Mouse (Mus musculus) limb, embryonic 12.5 days (tissue): ENCODE measurements around the gene Ugt1a1. TPM values are rescaled to one million over a fixed set of nuclear protein-coding genes. Genes with fewer than 3 reads are reported as not detected.

Experiments
- ATAC-seq: fragments of 200-750 bp; cut with Nextera tagmentation; 2 replicates; pipeline ENCODE4 v1.8.0; 2017; ENCODE audit warnings: low read depth, moderate TSS enrichment; ENCODE audit not compliant: insufficient number of reproducible peaks, insufficient read depth, low FRiP score, low TSS enrichment
- H3K27ac ChIP-seq: fragments of 300-500 bp; sonication (generic); 2 replicates; pipeline ENCODE4 v1.5.1; 2016; ENCODE audit warnings: mild to moderate bottlenecking, moderate library complexity
- H3K27me3 ChIP-seq: fragments of 300-500 bp; sonication (generic); 2 replicates; pipeline ENCODE4 v1.6.1; 2016; ENCODE audit warnings: mild to moderate bottlenecking, moderate library complexity
- H3K36me3 ChIP-seq: fragments of 300-500 bp; sonication (generic); 2 replicates; pipeline ENCODE4 v1.6.1; 2016; ENCODE audit warnings: mild to moderate bottlenecking, moderate library complexity
- H3K4me1 ChIP-seq: fragments of 300-500 bp; sonication (generic); replicated peaks from 2 replicates; pipeline ENCODE4 v1.6.1; 2016
- H3K4me2 ChIP-seq: fragments of 300-500 bp; sonication (generic); 2 replicates; pipeline ENCODE4 v1.6.1; 2016; ENCODE audit warnings: mild to moderate bottlenecking, moderate library complexity
- H3K4me3 ChIP-seq: fragments of 300-500 bp; sonication (generic); replicated peaks from 2 replicates; pipeline ENCODE4 v1.5.1; 2016; ENCODE audit warnings: mild to moderate bottlenecking
- H3K9ac ChIP-seq: fragments of 300-500 bp; sonication (generic); replicated peaks from 2 replicates; pipeline ENCODE4 v1.6.1; 2016; ENCODE audit warnings: mild to moderate bottlenecking, moderate library complexity
- H3K9me3 ChIP-seq: fragments of 300-500 bp; sonication (generic); 2 replicates; pipeline ENCODE4 v1.6.1; 2016; ENCODE audit warnings: mild to moderate bottlenecking, moderate library complexity
- WGBS: fragments of 180-500 bp; shearing (Covaris S2); methylation state at CpG from one replicate; pipeline ENCODE4 v1.1.7; 2016; 5-methylcytosine and 5-hydroxymethylcytosine counted together
- polyA plus RNA-seq: library from polyadenylated mRNA; unstranded; fragments of >200 nt; fragmentation: Nextera tagmentation; extraction: Ambion mirVana; gene quantifications from 2 replicates; pipeline ENCODE4 v1.2.1, GENCODE M21; 2016

Gene Ugt1a1
- polyA plus RNA-seq, 1 experiment from 2014 or later, result not detected

GRCm38 (mm10) chr1:88229566-88229965 is 17.8 kb downstream of the Ugt1a1 start:
- Histone ChIP-seq H3K27me3 (no peaks in the 10 kb centered on the region), H3K4me3 (no peak overlapping the region), H3K9me3 (peaks cover 94% of the 10 kb centered on the region), H3K4me1 (no peaks in the 10 kb centered on the region), H3K4me2 (no peak overlapping the region), H3K9ac (no peak overlapping the region), H3K27ac (no peak overlapping the region), H3K36me3 (no peaks in the 10 kb centered on the region)
- WGBS, result 83% methylated on average over 3 of the region's 3 CpGs
- ATAC-seq, result no peak

GRCm38 (mm10) chr1:88229986-88230385 is 18.2 kb downstream of the Ugt1a1 start:
- Histone ChIP-seq H3K36me3 (no peaks in the 10 kb centered on the region), H3K9ac (no peak overlapping the region), H3K9me3 (peaks cover 98% of the 10 kb centered on the region), H3K4me3 (no peak overlapping the region), H3K4me2 (no peak overlapping the region), H3K27ac (no peak overlapping the region), H3K4me1 (no peaks in the 10 kb centered on the region), H3K27me3 (no peaks in the 10 kb centered on the region)
- no peak for ATAC-seq
- WGBS, result 85% methylated on average over 5 of the region's 5 CpGs

- Histone ChIP-seq H3K27me3 (no peaks in the 10 kb centered on the region), H3K4me2 (no peak overlapping the region), H3K9me3 (peaks cover 100% of the 10 kb centered on the region), H3K27ac (no peak overlapping the region), H3K4me1 (no peaks in the 10 kb centered on the region), H3K4me3 (no peak overlapping the region), H3K9ac (no peak overlapping the region), H3K36me3 (no peaks in the 10 kb centered on the region)
- no peak for ATAC-seq
- 72% methylated on average over 7 of the region's 7 CpGs for WGBS
These were observed 18.7 kb downstream of the Ugt1a1 start for GRCm38 (mm10) chr1:88230421-88230820.

GRCm38 (mm10) chr1:88230981-88231802 is 19.4 kb downstream of the Ugt1a1 start:
- Histone ChIP-seq H3K4me1 (no peaks in the 10 kb centered on the region), H3K27me3 (no peaks in the 10 kb centered on the region), H3K4me3 (no peak overlapping the region), H3K4me2 (no peak overlapping the region), H3K9ac (no peak overlapping the region), H3K27ac (no peak overlapping the region), H3K9me3 (peaks cover 100% of the 10 kb centered on the region), H3K36me3 (no peaks in the 10 kb centered on the region)
- WGBS, result 78% methylated on average over 6 of the region's 6 CpGs
- ATAC-seq, result no peak

GRCm38 (mm10) chr1:88231803-88232499 is 20.2 kb downstream of the Ugt1a1 start:
- WGBS, result 69% methylated on average over 7 of the region's 7 CpGs
- H3K4me1 ChIP-seq, result no peaks in the 10 kb centered on the region
- ATAC-seq, result no peak
- H3K4me3 ChIP-seq, result no peak overlapping the region
- H3K9me3 ChIP-seq, result peaks cover 97% of the 10 kb centered on the region
- H3K27me3 ChIP-seq, result no peaks in the 10 kb centered on the region
- no peak overlapping the region for H3K27ac ChIP-seq
- no peak overlapping the region for H3K9ac ChIP-seq
- H3K4me2 ChIP-seq, result no peak overlapping the region
- no peaks in the 10 kb centered on the region for H3K36me3 ChIP-seq

- Histone ChIP-seq H3K9ac (no peak overlapping the region), H3K4me2 (no peak overlapping the region), H3K27me3 (no peaks in the 10 kb centered on the region), H3K9me3 (peaks cover 97% of the 10 kb centered on the region), H3K4me1 (no peaks in the 10 kb centered on the region), H3K36me3 (no peaks in the 10 kb centered on the region), H3K27ac (no peak overlapping the region), H3K4me3 (no peak overlapping the region)
- no peak for ATAC-seq
- 55% methylated on average over 3 of the region's 3 CpGs for WGBS
These were observed 21.1 kb downstream of the Ugt1a1 start for GRCm38 (mm10) chr1:88232664-88233380.

GRCm38 (mm10) chr1:88233421-88234247 is 21.9 kb downstream of the Ugt1a1 start:
- 68% methylated on average over 14 of the region's 14 CpGs for WGBS
- Histone ChIP-seq H3K4me1 (no peaks in the 10 kb centered on the region), H3K4me3 (no peak overlapping the region), H3K27me3 (no peaks in the 10 kb centered on the region), H3K27ac (no peak overlapping the region), H3K4me2 (no peak overlapping the region), H3K36me3 (no peaks in the 10 kb centered on the region), H3K9ac (no peak overlapping the region), H3K9me3 (peaks cover 97% of the 10 kb centered on the region)
- no peak for ATAC-seq

- ATAC-seq, result no peak
These were observed 22.5 kb downstream of the Ugt1a1 start for GRCm38 (mm10) chr1:88234248-88234610.

GRCm38 (mm10) chr1:88234646-88235045 is 22.9 kb downstream of the Ugt1a1 start:
- no peak for ATAC-seq
- H3K4me1 ChIP-seq, result no peaks in the 10 kb centered on the region
- WGBS, result 47% methylated on average over 5 of the region's 5 CpGs
- H3K4me2 ChIP-seq, result no peak overlapping the region
- no peak overlapping the region for H3K27ac ChIP-seq
- peaks cover 97% of the 10 kb centered on the region for H3K9me3 ChIP-seq
- H3K9ac ChIP-seq, result no peak overlapping the region
- H3K36me3 ChIP-seq, result no peaks in the 10 kb centered on the region
- H3K27me3 ChIP-seq, result no peaks in the 10 kb centered on the region
- no peak overlapping the region for H3K4me3 ChIP-seq

More at GRCm38 (mm10) chr1:88234248-88234610, 22.5 kb downstream of the Ugt1a1 start:
- H3K27me3 ChIP-seq, result no peaks in the 10 kb centered on the region
- H3K36me3 ChIP-seq, result no peaks in the 10 kb centered on the region
- no peak overlapping the region for H3K4me3 ChIP-seq
- no peak overlapping the region for H3K27ac ChIP-seq
- no peak overlapping the region for H3K4me2 ChIP-seq
- peaks cover 97% of the 10 kb centered on the region for H3K9me3 ChIP-seq
- H3K4me1 ChIP-seq, result no peaks in the 10 kb centered on the region
- 63% methylated on average over 4 of the region's 4 CpGs for WGBS
- H3K9ac ChIP-seq, result no peak overlapping the region

GRCm38 (mm10) chr1:88235046-88235893 is 23.5 kb downstream of the Ugt1a1 start:
- H3K27ac ChIP-seq, result no peak overlapping the region
- no peaks in the 10 kb centered on the region for H3K4me1 ChIP-seq
- no peak overlapping the region for H3K9ac ChIP-seq
- H3K4me2 ChIP-seq, result no peak overlapping the region
- WGBS, result 64% methylated on average over 11 of the region's 11 CpGs
- no peaks in the 10 kb centered on the region for H3K36me3 ChIP-seq
- peak; percentile 12; the same call in 1 of the 2 replicates for ATAC-seq
- peaks cover 97% of the 10 kb centered on the region for H3K9me3 ChIP-seq
- H3K4me3 ChIP-seq, result no peak overlapping the region
- no peaks in the 10 kb centered on the region for H3K27me3 ChIP-seq
